Mouse (Mus musculus) frontal cortex, postnatal 36 days (tissue): ENCODE measurements at regions not wholly inside any gene's neighbourhood (a gene's known extent, or its start where the extent isn't known, plus 50 kb on each side); places are given as distances from the start of the nearest gene placed in this dataset.
"Not testable (repeated sequence)": the region's sequence is repeated elsewhere in the genome, so short reads cannot be mapped to it uniquely, and the experiment has no call there.

Experiments used
- DNase-seq, 2 experiments: peaks; one replicate each; pipeline ENCODE4 v3.0.0; 2022; ENCODE audit warnings: low spot score in 2 of 2

DNA sequence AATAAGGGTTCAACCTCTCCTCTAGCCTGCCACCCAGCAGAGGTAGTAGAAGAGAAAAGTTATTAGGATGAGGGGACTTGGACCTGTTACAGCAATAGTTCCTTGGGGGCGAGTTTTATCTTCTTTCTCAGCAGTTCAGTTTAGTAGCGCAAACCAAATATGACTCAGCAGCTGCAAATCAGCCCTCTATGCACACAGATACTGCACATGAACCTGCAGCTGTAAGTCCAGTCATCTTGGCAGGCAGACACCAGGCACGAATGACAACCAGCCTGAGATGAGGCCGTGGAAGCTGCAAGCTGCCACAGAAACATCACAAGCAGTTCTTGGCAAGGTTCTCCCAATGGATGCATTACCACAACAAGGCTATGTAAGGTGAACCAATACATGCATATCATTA is 327.0 kb upstream of the Akr1e1 start:
- peak in 1 of 2 experiments; percentile 3 for DNase-seq

DNA sequence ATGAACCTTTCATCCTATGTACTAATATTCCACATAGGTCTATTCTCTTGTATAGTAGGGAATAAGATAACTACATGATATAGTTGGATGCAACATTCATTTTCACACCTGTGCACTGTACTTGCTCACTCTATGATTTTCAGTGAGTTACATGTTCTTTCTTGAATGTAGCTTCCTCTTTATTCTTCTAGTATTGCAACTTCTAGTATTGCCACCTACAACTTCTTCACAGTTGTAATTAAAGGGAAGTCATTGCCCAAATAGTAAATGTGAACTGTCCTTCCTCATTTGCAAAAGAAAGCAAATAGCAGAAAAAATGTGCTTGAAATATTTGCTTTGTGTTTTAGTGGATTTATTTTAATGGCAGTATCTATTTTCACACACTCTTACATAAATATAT is 330.9 kb upstream of the Akr1e1 start:
- DNase-seq: no peak

DNA sequence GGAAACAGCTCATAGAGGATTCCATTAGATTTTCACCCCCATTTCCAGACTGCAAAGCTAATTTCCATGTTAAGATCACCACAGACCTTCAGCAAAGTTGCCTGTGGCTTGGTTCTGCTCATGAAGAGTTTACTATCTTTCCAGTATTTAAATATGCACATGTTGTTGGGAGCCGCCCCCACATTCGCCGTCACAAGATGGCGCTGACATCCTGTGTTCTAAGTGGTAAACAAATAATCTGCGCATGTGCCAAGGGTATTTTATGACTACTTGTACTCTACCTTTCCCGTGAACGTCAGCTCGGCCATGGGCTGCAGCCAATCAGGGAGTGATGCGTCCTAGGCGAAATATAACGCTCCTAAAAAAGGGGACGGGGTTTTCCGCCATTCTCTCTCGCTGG is 333.5 kb upstream of the Akr1e1 start:
- DNase-seq: peak; percentile 18 to 38

DNA sequence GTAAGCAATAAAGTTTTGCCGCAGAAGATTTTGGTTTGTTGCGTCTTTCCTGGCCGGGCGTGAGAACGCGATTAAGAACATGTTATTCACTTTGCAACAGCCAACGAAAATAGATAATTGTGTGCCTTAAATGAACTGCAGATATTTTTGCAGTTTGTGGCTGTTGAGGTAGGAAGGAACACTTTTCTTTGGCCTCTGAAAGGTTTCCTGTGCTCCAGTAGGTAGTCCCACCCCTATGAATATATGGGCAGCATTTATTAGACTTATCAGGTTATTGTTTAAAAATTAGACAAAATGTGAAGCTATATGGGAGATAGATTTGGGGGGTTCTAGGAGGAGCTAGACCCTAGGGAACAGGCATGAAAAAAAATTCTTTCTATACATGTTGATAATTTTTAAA is 334.1 kb upstream of the Akr1e1 start:
- peak in 1 of 2 experiments; percentile 2 for DNase-seq

DNA sequence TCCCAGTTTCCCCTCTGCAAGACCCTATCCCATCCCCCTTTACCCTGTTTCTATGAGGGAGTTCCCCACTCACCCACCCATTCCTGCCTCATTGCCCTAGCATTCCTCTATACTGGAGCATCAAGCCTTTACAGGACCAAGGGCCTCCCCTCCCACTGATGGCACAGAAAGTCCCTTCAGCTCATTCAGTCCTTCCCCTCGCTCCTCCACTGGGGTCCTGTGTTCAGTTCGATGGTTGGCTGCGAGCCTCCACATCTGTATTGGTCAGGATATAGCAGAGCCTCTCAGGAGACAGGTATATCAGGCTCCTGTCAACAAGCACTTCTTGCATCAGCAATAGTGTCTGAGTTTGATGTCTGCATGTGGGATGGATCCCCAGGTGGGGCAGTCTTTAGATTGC is 346.4 kb upstream of the Akr1e1 start:
- no peak for DNase-seq

DNA sequence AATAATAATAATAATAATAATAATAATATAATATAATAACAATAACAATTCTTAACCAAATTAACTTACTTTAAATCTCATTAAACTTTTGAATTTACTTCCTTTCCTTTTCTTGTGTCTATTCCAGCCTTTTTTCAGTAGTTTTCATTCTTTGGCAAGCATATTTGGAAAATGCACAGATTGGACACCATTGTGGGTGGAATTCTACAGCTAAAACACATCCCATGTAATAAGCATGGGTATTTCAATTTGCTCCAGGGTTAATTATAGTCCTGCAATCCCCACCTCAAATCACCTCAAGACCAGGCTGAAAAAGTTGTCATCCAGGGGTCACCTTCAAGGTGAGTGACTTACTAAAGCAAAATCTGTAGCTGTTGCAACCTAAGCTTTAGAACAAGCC is 355.9 kb upstream of the Akr1e1 start:
- peak in 1 of 2 experiments; percentile 25 for DNase-seq

DNA sequence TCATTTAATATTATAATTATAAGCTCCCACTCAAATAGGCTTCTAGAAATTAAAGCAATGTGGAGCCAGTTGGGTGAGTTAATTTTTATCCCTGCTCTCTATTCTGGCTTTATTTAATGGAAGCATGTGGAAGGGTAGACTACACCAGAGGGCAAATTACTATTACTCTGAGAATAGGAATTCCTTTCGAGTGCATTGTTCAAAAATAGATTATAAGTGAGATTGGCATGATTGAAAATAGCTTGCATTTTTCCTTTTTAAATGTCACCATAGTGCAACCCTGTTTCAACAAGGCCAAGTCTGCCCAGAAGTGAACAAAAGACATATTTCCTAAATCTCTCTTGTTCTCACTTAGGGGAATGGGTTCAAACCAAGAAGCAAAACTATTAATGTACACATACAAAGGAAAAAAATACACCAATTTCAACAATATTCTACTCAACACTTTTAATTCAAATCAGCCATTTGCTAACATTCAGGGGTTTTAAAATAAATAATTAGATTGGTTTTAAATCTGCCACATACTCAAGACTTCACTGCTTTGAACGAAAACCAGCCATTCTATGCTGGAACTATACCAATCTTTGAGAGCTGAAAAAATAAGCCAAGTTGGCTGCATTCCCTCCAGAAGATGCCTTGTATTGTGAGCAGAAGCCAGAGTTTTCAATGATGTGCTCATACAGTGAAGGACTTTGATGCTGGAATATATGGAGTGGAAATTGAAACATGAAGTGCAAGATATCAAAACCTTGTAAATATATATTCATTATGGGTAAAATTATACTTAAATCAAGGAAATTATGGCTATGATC is 361.3 kb upstream of the Akr1e1 start:
- peak in 1 of 2 experiments; percentile 37 for DNase-seq

DNA sequence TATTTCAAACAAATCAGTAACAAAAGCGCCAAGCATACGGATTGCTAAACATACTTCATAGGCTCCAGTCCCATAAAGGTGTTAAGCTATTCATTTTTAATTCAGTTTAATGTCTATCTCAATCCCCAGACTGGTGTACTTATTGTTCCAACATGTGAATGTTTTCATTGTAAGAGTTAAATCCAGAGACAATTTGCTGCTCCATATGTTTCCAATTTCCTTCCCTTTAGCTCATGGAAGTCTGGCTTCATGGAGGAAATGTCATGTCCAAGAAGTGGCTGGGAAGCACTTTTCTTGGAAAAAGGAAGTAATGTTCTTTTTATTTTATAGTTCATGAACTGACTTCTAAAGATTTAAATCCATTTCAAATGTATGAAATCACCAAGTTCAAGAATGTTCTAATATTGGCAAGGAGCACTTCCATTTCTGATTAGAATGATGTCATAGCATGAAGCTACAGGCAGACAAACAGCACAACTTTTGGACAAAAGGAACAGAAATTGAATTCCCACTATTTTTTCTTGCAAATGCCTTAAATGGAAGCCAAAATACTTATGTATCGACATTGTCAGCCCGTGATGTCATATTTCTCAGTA is 362.6 kb upstream of the Akr1e1 start:
- DNase-seq: no peak

DNA sequence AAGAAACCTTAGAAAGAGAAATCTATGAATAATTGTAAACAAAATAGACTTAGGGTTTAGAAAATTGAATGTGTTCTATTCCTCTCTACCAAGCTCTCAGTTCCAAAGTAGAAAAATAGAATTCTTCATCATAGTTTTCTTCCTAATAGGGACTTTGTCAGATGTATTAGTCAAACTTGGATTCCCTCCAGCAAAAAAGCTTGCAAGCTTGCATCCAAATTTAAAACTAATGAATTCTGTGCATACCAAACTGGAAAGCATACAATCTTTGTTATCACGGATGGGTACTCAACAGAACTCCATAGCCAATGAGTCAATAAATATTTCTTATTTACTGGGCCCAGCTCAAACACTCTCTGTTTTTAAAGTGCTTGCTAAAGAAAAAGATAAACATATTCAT is 383.9 kb upstream of the Akr1e1 start:
- DNase-seq: no peak

DNA sequence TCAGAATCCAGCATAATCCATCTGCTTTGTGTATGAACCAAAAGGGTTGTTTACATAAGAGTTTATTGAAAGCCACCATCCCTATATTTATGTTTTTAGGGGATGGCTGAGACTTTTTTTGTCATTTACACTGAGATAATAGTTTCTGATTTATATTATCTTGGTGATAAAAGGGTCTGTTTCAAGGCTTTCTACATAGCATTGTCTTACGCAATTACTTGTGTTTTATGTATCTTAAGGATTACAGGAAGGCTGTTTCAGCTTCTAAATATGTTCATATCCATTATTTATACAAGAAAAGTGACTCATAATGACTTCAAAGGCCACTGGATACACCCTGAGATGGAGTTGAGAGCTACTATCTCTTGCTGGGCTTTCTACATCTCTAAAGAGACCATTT is 399.3 kb upstream of the Akr1e1 start:
- no peak for DNase-seq

DNA sequence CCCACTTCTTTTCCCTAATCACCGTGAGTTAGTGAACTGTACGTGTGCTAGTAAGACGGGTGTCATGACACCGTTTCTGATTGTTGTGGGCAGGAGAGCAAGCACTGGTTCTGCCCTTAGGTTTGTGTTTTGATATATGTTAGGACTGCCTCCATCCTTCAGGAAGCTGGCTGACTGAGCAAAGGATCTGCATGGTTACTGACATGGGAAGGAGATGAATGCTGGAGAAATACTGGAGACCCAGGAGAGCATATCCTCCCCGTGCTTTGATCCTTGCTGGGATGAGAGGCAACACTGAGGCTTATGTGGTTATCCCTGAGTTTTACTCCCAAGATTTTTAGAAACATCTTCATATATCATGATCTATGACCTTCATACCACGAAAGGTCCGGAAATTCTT is 413.5 kb upstream of the Akr1e1 start:
- DNase-seq: no peak

DNA sequence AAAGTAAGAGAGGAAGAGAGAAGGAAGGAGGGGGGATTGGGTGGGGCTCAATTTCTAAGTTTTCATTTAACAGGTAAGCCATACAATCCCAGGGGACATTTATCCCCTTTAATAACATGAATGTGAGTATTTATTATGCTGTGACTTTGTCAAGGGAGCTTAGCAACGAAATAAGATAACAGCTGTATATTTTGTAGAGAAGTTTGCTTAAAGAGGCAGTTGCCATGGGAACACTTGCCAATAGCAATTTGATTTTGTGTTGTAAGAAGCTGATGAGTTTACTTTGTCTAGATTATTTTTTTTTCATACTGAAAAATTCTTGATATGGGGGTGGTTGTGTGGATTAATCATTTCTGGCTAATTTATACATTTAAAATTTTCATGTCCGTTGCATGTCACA is 450.9 kb upstream of the Akr1e1 start:
- no peak for DNase-seq

DNA sequence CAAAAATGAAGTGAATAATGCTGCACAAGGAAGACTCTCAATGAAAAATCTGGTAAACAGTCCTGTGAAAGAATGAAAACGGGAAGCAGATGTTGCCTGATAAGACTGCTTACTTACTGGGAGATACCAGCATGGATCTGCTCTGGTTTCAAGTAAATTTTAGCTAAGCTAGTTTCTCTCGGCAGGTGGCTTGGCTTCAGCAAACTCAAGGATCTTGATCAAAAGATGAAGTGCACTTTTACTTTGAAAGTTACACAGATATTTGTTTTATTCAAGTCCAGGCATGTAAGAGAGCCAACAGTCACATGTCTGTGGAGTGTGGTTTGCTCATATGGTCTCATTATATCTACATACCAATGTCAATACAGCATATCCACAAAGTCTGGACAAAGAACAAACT is 451.5 kb upstream of the Akr1e1 start:
- peak; percentile 2 to 9 for DNase-seq

DNA sequence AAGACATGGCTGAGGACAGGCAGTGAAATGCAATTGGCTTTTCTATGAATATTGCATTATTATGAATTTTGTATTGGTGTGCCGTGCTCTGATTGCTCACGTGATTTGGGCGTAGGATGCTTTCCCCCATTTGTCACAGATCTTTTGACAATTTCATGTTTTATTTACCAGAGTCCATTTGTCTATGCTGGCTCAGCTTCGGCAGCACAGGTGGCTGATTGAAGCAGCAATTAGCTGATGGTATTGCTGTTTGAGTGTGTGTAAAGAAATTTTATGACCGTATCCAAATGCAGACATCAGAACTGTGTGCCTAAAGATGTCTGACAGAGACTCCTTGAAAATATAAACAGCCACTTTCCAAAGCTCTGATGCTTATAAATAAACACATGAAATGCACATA is 498.5 kb upstream of the Akr1e1 start:
- DNase-seq: no peak

DNA sequence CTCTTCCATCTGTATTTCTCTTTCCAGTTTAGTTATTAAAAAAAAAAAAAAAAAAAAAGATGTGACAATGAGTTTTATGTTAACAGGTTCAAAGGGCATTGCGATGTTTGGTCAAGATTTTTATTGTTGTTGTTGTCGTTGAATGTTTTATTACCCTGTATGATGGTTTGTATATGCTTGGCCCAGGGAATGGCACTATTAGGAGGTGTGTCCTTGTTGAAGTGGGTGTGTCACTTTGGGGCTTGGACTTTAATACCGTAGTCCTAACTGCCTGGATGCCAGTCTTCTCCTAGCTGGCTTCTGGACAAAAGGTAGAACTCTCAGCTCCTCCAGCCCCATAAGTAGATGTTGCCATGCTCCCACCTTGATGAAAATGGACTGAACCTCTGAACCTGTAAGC is 545.9 kb upstream of the Akr1e1 start:
- DNase-seq: no peak

DNA sequence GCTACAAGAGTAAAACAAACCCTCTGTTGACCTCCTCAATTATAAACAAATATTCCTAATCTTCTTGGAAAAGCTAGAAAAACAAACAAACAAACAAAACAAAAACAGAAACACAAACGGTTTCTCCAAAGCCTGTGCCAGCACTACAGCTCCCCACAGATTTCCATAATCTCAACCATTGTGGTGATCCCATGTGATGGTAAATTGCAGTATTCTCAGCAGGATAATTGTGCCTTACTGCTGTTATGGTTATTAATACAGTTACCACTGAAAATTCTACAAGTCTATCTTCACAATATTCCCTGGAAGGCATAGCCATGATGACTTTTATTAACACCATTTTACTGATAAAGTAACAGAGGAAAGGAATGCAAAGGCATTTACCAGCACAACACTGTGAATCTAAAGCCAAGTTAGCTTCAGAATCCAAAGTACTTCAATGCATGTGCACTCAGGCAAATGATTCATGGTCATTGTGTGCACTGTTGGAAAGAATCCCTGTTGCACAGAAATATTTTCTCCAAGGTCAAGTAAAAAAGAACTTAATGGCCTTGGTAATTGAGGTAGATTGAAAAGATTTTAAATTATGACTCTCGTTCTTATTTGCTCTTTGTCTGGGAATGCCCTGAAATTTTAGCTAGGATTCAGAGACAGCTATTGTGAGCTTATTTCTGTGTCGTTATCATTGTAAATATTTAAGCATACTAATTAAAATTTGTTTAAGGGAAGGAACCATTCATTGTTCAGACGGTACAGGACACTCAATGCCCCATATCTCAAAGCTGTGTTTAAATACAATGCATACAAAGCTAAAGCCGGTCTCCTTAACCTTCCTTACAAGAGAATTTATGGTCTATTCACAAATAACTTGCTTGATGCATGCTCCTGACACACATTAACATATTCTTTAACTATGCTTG is 551.1 kb upstream of the Akr1e1 start:
- DNase-seq: no peak

DNA sequence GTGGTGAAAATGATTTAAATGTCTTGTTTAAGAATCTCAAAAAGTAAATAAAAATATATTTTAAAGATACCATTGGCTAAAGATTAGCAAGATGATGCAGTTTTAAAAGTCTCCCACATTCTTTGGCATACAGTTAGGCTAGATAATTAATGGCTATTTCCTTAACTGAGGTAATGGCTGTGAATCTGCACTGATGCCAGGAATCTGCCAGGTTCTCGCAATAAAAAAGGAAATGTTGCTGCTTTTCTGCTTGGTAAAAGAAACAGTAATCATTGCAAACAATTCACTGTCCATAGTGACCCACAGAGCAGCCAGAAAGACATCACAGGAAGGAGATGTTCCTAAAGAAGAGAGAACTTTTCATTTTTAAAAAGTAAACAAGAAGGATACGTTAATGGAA is 557.7 kb upstream of the Akr1e1 start:
- DNase-seq: no peak

DNA sequence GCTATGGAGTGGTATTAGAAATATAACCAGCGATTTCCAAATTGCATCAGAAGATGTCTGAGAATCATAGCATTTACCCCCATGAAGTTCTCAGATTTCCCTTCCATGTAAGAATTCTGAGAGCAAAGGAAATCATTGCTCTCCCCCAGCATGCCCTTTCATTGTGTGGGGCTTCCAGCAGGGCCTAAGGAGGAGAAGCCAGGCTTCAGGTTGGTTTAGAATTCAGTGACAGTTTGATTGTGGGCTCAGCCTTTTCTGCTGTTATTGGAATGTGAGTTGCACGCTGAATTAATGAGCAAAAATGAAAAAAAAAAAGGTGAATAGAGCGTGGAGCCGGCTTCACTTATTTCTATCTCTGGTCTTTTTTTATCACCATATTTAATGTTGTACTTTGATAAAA is 570.0 kb upstream of the Akr1e1 start:
- no peak for DNase-seq

DNA sequence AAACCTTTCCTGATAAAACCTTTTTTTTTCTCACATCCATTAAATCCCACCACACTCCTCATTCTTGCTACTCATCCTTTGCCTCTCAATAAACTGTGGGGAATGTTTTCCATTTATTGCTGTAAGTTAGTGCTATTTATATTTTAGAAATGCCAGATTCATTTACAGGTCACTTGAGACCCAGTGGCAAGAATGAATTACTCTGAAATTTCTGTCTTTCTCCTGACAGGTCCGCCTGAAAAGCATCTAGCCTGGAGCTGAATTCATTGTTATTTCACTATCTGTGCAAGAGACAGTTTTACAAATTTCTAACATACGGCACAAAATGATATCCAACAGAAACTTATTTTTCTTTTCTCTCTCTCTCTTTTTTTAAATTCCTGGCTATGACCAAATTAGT is 570.6 kb upstream of the Akr1e1 start:
- DNase-seq: no peak

DNA sequence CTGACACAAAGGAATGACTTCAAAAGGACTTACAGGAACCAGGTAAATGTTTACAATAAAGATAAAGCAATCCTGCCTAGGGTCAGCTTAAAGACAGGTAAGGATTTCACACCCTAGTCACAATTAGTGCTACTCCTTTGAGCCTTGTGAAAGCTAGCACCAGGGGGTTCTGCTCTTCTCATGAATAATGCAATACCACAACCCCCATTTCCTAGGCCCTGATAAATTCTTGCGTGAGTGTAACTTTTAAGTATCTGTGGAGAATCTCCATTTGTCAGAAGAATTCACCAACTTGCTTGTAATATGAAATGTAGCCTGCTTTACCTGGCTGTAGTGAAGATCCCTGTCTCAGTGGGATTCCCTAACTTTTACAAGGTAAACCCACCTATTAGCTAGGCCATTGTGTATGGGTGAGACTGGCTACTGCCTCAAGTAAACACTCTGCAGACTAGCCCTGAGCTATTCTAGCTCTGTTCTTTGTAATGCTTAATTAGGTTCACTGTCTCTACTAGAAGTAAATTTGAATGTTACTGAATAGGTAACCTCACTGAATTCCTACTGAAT is 576.3 kb upstream of the Akr1e1 start:
- not testable (repeated sequence) for DNase-seq

DNA sequence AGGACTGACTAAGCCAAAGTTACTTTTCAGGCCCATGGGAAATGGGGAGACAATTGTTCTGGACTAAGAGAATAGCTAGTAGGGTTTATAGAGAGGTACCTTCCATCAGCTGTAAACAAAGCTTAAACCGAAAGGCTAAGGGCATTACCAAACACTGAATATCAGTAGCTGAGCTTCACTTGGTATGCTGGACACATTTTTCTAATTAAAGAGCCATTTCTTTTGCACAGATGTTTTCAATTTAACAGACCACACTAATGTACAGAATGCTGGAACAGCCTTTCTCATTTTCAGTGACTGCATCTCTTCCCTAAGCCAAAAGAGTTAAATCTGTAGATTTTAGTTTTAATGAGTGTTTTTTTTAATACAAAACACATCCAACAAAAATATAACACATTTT is 593.8 kb upstream of the Akr1e1 start:
- no peak for DNase-seq

DNA sequence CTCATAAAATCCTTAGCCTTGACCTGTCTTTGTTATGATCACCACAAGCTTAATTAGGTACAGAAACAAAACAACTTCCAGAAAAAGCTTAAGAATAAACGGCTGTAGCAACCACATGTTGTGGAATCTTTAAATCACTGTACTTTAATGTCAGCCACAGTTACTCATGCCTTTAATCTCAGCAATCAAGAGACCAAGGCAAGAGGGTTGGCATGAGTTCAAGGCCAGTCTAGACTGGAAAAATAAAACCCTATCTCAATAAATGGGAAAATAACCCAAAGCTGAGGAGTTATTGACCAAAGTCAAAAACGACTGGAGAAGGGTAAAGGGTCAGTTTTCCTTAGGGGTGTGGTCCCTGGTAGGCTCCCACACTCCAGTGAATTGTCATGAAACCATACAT is 595.2 kb upstream of the Akr1e1 start:
- DNase-seq: no peak
